Mouse (Mus musculus) hindbrain, embryonic 13.5 days (tissue): ENCODE data around the gene Il9r. TPM values are rescaled to one million over a fixed set of nuclear protein-coding genes. Genes with fewer than 3 reads are reported as not detected.

ENCODE experiments used
- ATAC-seq: fragments of 200-750 bp; cut with Nextera tagmentation; 2 replicates; pipeline ENCODE4 v1.8.0; 2017; ENCODE audit warnings: moderate TSS enrichment; ENCODE audit not compliant: low FRiP score
- H3K27ac ChIP-seq: fragments of 300-500 bp; sonication (generic); 2 replicates; pipeline ENCODE4 v1.5.1; 2015; ENCODE audit warnings: inconsistent platforms, mild to moderate bottlenecking, moderate library complexity
- H3K27me3 ChIP-seq: fragments of 300-500 bp; sonication (generic); 2 replicates; pipeline ENCODE4 v1.6.1; 2015; ENCODE audit warnings: mild to moderate bottlenecking, inconsistent platforms
- H3K36me3 ChIP-seq: fragments of 300-500 bp; sonication (generic); 2 replicates; pipeline ENCODE4 v1.6.1; 2015; ENCODE audit warnings: mild to moderate bottlenecking, inconsistent platforms
- H3K4me1 ChIP-seq: fragments of 300-500 bp; sonication (generic); replicated peaks from 2 replicates; pipeline ENCODE4 v1.6.1; 2015; ENCODE audit warnings: inconsistent platforms
- H3K4me2 ChIP-seq: fragments of 300-500 bp; sonication (generic); 2 replicates; pipeline ENCODE4 v1.6.1; 2015; ENCODE audit warnings: inconsistent platforms, mild to moderate bottlenecking, moderate library complexity
- H3K4me3 ChIP-seq: fragments of 300-500 bp; sonication (generic); 2 replicates; pipeline ENCODE4 v1.5.1; 2015; ENCODE audit warnings: mild to moderate bottlenecking, inconsistent platforms
- H3K9ac ChIP-seq: fragments of 300-500 bp; sonication (generic); 2 replicates; pipeline ENCODE4 v1.6.1; 2015; ENCODE audit warnings: mild to moderate bottlenecking, inconsistent platforms
- H3K9me3 ChIP-seq: fragments of 300-500 bp; sonication (generic); 2 replicates; pipeline ENCODE4 v1.6.1; 2016; ENCODE audit warnings: inconsistent platforms
- WGBS: fragments of 180-500 bp; shearing (Covaris S2); methylation state at CpG from one replicate; pipeline ENCODE4 v1.1.7; 2015; 5-methylcytosine and 5-hydroxymethylcytosine counted together
- polyA plus RNA-seq: library from polyadenylated mRNA; unstranded; fragments of >200 nt; fragmentation: Nextera tagmentation; extraction: Ambion mirVana; gene quantifications from 2 replicates; pipeline ENCODE4 v1.2.1, GENCODE M21; 2015

The Il9r gene
- not detected in 2 replicates for polyA plus RNA-seq

GRCm38 (mm10) chr11:32200075-32200601, at the start of gene Il9r:
Gene Il9r, minus strand, starts transcription at chr11:32200279.
- Histone ChIP-seq H3K9ac (no peak within 1 kb of the TSS), H3K36me3 (no peaks in the 10 kb centered on the region), H3K27ac (no peak within 1 kb of the TSS), H3K4me3 (no peak within 1 kb of the TSS), H3K4me1 (peaks cover 10% of the 10 kb centered on the region), H3K4me2 (no peak within 1 kb of the TSS), H3K27me3 (peaks cover 18% of the 10 kb centered on the region; the same call in 1 of the 2 replicates), H3K9me3 (no peaks in the 10 kb centered on the region)
- WGBS: 77% methylated on average over 10 of the region's 10 CpGs
- no peak for ATAC-seq

- H3K4me3 ChIP-seq: no peak overlapping the region
These were observed 48.3 kb upstream of the Il9r start for GRCm38 (mm10) chr11:32248350-32248749.

GRCm38 (mm10) chr11:32247068-32247467, 47.0 kb upstream of the Il9r start:
- H3K4me1 ChIP-seq: no peaks in the 10 kb centered on the region
- H3K27ac ChIP-seq: no peak overlapping the region
- H3K9ac ChIP-seq: no peak overlapping the region
- no peak overlapping the region for H3K4me3 ChIP-seq
- H3K9me3 ChIP-seq: no peaks in the 10 kb centered on the region
- no peaks in the 10 kb centered on the region for H3K27me3 ChIP-seq
- no peak for ATAC-seq
- H3K4me2 ChIP-seq: no peak overlapping the region
- H3K36me3 ChIP-seq: peaks cover 75% of the 10 kb centered on the region

More at GRCm38 (mm10) chr11:32248350-32248749, 48.3 kb upstream of the Il9r start:
- Histone ChIP-seq H3K36me3 (peaks cover 79% of the 10 kb centered on the region), H3K4me1 (no peaks in the 10 kb centered on the region), H3K9ac (no peak overlapping the region), H3K27me3 (no peaks in the 10 kb centered on the region), H3K27ac (no peak overlapping the region), H3K4me2 (no peak overlapping the region), H3K9me3 (no peaks in the 10 kb centered on the region)
- WGBS: 86% methylated on average over 3 of the region's 3 CpGs
- ATAC-seq: no peak

GRCm38 (mm10) chr11:32245614-32246013, 45.5 kb upstream of the Il9r start:
- no peaks in the 10 kb centered on the region for H3K4me1 ChIP-seq
- no peak overlapping the region for H3K4me2 ChIP-seq
- no peaks in the 10 kb centered on the region for H3K27me3 ChIP-seq
- no peaks in the 10 kb centered on the region for H3K9me3 ChIP-seq
- WGBS: 95% methylated on average over 6 of the region's 6 CpGs
- no peak for ATAC-seq
- H3K9ac ChIP-seq: no peak overlapping the region
- H3K27ac ChIP-seq: no peak overlapping the region
- H3K4me3 ChIP-seq: no peak overlapping the region
- peaks cover 76% of the 10 kb centered on the region for H3K36me3 ChIP-seq

- Histone ChIP-seq H3K4me1 (no peaks in the 10 kb centered on the region), H3K4me3 (no peak overlapping the region), H3K9me3 (no peaks in the 10 kb centered on the region), H3K36me3 (peaks cover 76% of the 10 kb centered on the region), H3K27me3 (no peaks in the 10 kb centered on the region), H3K4me2 (no peak overlapping the region), H3K27ac (no peak overlapping the region), H3K9ac (no peak overlapping the region)
- ATAC-seq: no peak
- 97% methylated on average over 1 of the region's 1 CpGs for WGBS
These were observed 44.5 kb upstream of the Il9r start for GRCm38 (mm10) chr11:32244617-32245016.

GRCm38 (mm10) chr11:32244064-32244463, 44.0 kb upstream of the Il9r start:
- no peak overlapping the region for H3K9ac ChIP-seq
- H3K27ac ChIP-seq: no peak overlapping the region
- H3K4me3 ChIP-seq: no peak overlapping the region
- H3K27me3 ChIP-seq: no peaks in the 10 kb centered on the region
- no peaks in the 10 kb centered on the region for H3K9me3 ChIP-seq
- no peak overlapping the region for H3K4me2 ChIP-seq
- ATAC-seq: no peak
- 83% methylated on average over 3 of the region's 3 CpGs for WGBS
- H3K4me1 ChIP-seq: no peaks in the 10 kb centered on the region
- H3K36me3 ChIP-seq: peaks cover 74% of the 10 kb centered on the region

GRCm38 (mm10) chr11:32243205-32243955, 43.3 kb upstream of the Il9r start:
- no peak overlapping the region for H3K4me2 ChIP-seq
- WGBS: 77% methylated on average over 7 of the region's 7 CpGs
- peaks cover 75% of the 10 kb centered on the region for H3K36me3 ChIP-seq

GRCm38 (mm10) chr11:32242209-32242608, 42.1 kb upstream of the Il9r start:
- no peaks in the 10 kb centered on the region for H3K9me3 ChIP-seq
- H3K27ac ChIP-seq: no peak overlapping the region
- H3K4me2 ChIP-seq: no peak overlapping the region
- ATAC-seq: no peak
- H3K36me3 ChIP-seq: peaks cover 66% of the 10 kb centered on the region
- no peaks in the 10 kb centered on the region for H3K27me3 ChIP-seq
- 85% methylated on average over 3 of the region's 3 CpGs for WGBS
- H3K4me1 ChIP-seq: peaks cover 2% of the 10 kb centered on the region; the same call in 1 of the 2 replicates
- H3K4me3 ChIP-seq: no peak overlapping the region
- no peak overlapping the region for H3K9ac ChIP-seq

More at GRCm38 (mm10) chr11:32243205-32243955, 43.3 kb upstream of the Il9r start:
- Histone ChIP-seq H3K27me3 (no peaks in the 10 kb centered on the region), H3K9me3 (no peaks in the 10 kb centered on the region), H3K4me3 (no peak overlapping the region), H3K9ac (no peak overlapping the region), H3K27ac (peak overlapping the region; percentile 35; the same call in 1 of the 2 replicates), H3K4me1 (no peaks in the 10 kb centered on the region)
- ATAC-seq: no peak

- no peaks in the 10 kb centered on the region for H3K27me3 ChIP-seq
- no peak overlapping the region for H3K4me2 ChIP-seq
- peaks cover 64% of the 10 kb centered on the region for H3K36me3 ChIP-seq
- no peaks in the 10 kb centered on the region for H3K9me3 ChIP-seq
- H3K4me3 ChIP-seq: no peak overlapping the region
- no peak overlapping the region; the same call in 1 of the 2 replicates for H3K27ac ChIP-seq
- ATAC-seq: no peak
- H3K4me1 ChIP-seq: peaks cover 11% of the 10 kb centered on the region
- H3K9ac ChIP-seq: no peak overlapping the region
These were observed 41.3 kb upstream of the Il9r start for GRCm38 (mm10) chr11:32241391-32241790.

GRCm38 (mm10) chr11:32238093-32238860, 38.2 kb upstream of the Il9r start:
- Histone ChIP-seq H3K4me1 (peaks cover 42% of the 10 kb centered on the region), H3K27me3 (no peaks in the 10 kb centered on the region), H3K9ac (no peak overlapping the region), H3K36me3 (peaks cover 64% of the 10 kb centered on the region), H3K4me3 (no peak overlapping the region), H3K27ac (no peak overlapping the region), H3K9me3 (no peaks in the 10 kb centered on the region), H3K4me2 (no peak overlapping the region)
- no peak; the same call in 1 of the 2 replicates for ATAC-seq
- WGBS: 67% methylated on average over 5 of the region's 5 CpGs

- peak overlapping the region; percentile 77; the same call in 1 of the 2 replicates for H3K27ac ChIP-seq
- WGBS: 92% methylated on average over 3 of the region's 3 CpGs
These were observed 37.3 kb upstream of the Il9r start for GRCm38 (mm10) chr11:32237411-32237795.

GRCm38 (mm10) chr11:32236712-32237410, 36.8 kb upstream of the Il9r start:
- no peaks in the 10 kb centered on the region for H3K27me3 ChIP-seq
- H3K9ac ChIP-seq: peak overlapping the region; percentile 46; the same call in 1 of the 2 replicates
- peak overlapping the region; percentile 77 for H3K27ac ChIP-seq
- no peaks in the 10 kb centered on the region for H3K9me3 ChIP-seq
- H3K4me2 ChIP-seq: no peak overlapping the region
- no peak overlapping the region for H3K4me3 ChIP-seq
- 54% methylated on average over 9 of the region's 9 CpGs for WGBS
- no peak for ATAC-seq
- H3K36me3 ChIP-seq: peaks cover 68% of the 10 kb centered on the region
- H3K4me1 ChIP-seq: peaks cover 43% of the 10 kb centered on the region

More at GRCm38 (mm10) chr11:32237411-32237795, 37.3 kb upstream of the Il9r start:
- peaks cover 43% of the 10 kb centered on the region for H3K4me1 ChIP-seq
- H3K9ac ChIP-seq: no peak overlapping the region
- H3K36me3 ChIP-seq: peaks cover 68% of the 10 kb centered on the region
- H3K4me3 ChIP-seq: no peak overlapping the region
- no peak overlapping the region for H3K4me2 ChIP-seq
- no peaks in the 10 kb centered on the region for H3K27me3 ChIP-seq
- no peaks in the 10 kb centered on the region for H3K9me3 ChIP-seq
- ATAC-seq: no peak
